Mouse (Mus musculus) embryo, embryonic 9.5 days (tissue): ENCODE data around the gene Arhgef12.
A peak's percentile ranks its signal among the peaks of the same experiment; 100 is the strongest.
"Not testable (repeated sequence)": the region's sequence is repeated elsewhere in the genome, so short reads cannot be mapped to it uniquely, and the experiment has no call there.

ENCODE experiments used
- DNase-seq: peaks from one replicate; pipeline ENCODE4 v3.0.0-alpha.2; 2017; ENCODE audit errors: extremely low spot score

The Arhgef12 gene

DNA sequence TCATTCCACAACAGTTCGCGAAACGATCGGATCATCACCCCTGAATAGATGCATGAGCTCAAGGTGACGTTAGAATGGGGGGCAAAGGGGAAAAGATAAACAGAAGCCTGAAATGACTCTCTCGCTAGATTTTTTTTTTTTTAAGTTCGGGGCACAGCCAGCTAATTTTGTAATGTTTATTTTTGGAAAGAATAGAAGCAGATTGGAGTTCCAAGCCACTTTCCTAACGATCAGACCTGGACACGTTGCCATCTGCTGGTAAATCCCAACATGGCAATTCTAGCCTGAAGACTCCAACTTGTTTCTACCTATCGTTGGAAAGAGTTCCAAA, at the start of gene Arhgef12:
Gene Arhgef12, minus strand, starts transcription at position 53 of the 331 bp plus-strand sequence.
- DNase-seq = peak; percentile 39

DNA sequence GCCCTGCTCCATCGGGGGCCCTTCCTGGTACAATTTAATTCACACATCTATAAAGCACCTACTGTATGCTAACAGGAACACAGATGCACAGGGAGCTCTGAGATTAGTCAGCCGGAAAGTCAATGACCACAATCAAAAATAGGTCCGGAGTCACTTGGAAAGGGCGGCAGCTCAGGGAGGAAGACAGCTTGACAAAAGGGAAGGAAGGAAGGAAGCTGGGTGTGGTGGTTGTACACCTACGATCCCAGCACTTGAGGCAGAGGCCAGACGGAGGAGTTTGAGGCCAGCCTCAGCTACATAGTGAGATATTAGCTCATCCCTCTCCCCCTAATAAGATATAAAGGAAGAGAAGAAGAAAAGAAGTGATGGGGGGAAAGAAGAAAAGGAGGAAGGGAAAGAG, 48.9 kb upstream of the Arhgef12 start:
- no peak for DNase-seq

DNA sequence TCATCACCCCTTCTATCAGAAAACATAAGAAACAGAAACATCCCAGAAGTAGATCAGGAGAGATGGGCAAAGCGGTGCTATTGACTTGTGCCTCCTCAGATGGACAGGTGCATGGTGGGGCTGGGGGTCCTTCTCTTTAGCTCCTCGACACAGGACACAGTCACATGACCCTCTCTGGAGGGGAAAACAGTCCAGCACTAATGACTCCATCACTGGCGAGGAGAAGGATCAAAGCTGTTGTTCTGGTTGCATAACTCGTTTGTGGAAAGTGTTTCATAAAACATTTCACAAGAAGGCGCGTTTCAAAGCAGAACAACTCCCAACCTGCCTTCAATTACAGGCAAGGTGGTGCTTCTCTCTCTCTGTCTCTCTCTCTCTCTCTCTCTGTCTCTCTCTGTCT, 44.7 kb upstream of the Arhgef12 start:
- DNase-seq = no peak

DNA sequence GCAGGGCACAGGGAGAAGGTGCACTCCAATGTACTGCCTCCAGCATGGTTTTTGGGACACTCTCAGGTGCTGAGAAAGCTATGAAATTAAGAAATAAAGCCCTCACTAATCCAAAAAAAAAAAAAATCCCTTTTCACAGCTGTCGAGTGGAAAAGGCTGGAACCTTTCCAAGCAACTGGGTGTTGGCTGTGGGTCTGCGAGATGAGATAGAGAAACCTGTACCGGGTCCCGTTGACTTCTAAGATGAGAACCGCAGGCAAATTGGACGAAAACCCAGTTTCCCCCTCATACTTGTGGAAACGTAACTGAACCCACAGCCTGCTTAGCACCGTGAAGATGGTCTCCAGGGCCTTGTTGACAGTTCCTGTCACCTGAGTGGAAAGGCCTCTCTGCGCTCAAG, 43.9 kb upstream of the Arhgef12 start:
- no peak for DNase-seq

DNA sequence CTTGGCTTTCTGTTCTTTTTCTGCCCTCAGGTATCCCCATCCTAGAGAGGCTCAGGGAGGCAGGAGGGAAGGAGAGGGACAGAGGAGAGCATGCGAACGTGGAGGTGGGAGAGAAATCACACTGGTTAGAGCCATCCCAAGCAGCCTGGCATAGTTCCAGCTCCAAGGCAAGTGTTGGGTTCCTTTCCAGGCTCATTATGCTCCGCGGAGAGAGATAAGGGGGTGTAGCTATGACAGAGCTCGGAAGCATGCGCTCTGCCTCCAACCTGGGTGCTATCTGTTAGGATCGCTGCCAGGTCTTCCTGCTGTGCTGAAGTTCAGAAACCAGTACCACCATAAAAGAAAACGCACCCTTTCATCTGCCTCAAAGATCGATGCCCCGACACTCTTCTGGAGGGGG, 43.0 kb upstream of the Arhgef12 start:
- no peak for DNase-seq

DNA sequence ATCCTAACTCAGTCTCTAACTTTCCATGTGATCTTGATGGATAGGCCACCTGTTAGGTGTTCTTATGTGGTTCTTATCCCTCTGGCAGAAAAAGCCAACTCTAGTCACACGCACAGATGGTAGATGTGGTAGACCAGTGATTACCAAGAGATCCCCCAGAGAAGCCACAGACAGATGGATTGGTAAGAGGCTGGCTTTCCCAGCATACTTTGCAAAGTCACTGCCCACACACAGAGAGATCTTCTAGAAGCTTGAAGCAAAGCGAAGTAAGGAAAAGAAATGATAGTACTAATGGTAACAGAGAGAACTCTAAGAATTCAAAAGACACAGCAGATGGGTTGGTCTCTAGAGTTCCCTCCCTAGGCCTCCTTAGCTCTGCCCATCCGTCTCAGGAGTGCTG, 42.5 kb upstream of the Arhgef12 start:
- no peak for DNase-seq

DNA sequence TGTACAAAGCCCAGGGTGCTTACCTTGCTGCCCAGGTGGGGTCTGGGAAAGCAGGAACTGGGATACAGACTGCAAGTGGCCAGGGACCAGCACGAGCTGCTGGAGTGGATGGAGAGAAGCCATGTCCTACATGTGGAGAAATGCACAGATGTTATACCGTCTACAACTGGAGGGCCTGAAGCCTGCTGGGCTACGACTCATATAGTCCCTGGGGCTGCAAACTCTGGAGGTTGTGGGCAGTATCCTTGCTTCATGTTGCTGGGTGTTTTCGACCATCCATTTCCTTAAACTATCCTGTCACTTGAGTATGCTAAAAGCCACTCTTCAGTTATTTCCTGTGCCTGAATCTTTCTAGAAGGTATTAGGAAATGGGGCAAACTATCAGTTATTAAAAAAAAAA, 38.2 kb upstream of the Arhgef12 start:
- DNase-seq = no peak

DNA sequence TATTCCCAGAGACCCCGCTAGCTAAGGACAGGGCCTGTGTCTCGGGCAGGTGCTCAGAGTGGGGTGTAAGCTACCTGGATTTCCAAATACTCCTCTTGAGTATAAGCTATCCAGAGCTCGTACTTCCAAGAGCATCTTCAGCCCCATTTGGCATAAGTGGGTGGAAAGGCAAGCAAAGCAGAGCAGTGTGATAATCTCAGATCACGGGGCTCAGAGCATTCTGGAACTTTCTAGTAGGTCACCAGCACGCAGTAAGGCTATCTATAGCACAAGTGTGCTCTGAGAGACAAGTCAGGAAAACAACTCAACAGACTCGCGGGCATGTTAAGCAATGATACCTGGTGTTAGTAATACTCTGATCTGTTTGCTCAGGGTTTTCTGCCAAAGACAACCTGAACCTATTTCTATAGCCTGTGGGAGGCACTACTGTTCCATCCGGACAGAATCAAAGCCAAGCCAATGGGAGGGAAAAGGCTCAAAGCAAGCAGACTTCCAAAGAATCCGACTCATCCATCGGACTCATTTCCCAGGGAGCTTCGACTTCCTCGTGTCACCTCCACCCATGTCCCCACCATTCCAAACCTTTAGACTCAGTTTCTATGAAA, 37.3 kb upstream of the Arhgef12 start:
- DNase-seq = no peak

DNA sequence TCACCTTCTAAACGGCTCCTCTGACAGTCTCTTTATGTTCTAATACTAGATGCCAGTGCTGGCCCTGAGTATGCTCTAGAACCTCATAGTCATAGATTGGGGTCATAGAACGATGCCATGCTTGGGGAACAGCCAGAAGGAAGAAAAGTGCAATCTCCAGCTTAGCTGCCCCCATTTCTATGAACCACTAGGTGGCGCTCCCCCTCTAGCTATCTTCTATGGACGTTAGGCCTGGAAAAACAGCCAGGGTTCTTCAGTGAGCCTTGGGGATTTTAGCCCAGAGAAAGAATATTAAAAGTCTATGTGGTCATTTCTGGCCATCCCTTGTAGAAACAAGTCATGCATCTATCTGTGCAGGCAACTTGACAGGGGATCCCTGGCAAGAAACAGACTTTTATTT, 34.8 kb upstream of the Arhgef12 start:
- DNase-seq = peak; percentile 67

DNA sequence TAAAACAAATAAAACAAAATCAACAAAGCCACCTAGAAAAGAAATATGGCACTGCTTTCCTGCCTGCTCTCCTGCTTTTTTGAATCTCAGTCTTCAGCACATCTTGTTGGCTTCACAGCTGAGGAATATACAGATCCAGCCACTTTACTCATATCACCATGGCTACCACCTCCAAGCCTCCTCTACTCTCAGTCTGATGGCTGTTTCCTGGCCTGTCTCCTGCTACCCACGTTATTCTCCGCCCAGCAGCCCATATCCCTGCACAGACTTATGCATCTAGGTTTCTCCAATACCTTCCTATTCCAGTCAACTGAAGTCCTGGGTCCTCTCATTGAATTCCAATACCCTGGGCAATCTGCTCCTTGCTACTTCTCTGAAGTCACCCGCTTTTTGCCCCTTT, 26.5 kb upstream of the Arhgef12 start:
- no peak for DNase-seq

DNA sequence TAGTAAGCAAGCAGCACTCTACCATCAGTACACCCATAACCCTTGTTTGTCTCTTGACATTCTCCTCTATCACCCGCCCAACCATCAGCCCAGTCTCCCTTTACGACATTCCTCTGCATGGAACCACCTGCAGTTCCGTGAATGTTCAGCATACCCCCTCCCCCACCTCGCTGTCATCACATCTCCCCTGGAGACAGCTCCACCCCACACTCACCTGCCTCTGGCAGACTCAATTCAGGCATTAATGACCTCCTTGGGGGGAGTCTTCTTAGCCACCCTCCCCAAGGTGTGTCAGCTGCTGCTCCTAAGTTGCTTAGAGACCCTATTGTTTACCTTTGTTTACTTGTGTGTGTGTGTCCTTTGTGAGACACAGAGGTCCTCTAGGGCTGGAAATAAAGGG, 25.3 kb upstream of the Arhgef12 start:
- no peak for DNase-seq

DNA sequence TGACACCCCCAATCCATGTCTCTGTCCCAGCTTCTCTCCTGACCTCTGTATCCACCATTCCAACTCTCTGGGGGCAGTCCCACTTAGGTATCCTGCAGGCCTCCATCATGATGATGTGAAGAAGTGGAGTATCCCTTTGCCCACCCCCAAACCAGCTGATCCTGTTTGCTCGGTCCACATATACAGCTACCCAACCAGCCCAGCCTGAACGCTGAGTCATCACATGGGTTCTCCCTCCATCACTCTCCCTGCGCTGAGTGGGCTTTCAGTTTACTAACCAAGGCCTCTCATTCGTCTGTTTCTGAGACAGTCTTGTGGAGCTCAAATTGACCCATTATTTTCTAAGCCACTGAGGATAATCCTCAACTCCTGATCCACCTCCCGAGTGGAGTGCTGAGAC, 24.9 kb upstream of the Arhgef12 start:
- no peak for DNase-seq

DNA sequence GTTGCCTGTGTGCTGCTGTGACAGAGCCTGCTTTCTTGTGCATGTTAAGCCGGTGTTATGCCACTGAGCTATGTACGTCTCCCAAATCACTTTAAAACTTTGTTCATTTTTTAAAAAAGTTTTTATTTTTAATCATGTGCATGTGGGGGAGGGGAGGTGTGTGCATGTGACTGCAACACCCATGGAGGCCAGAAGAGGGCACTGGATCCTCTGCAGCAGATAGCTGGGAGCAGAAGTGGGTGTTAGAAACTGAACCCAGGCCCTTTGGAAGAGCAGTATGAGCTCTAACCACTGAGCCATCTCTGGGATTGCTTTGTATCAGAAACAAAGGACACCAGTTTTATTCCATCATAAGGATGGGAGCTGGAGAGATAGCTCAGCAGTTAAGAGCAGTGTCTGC, 23.6 kb upstream of the Arhgef12 start:
- DNase-seq = no peak

DNA sequence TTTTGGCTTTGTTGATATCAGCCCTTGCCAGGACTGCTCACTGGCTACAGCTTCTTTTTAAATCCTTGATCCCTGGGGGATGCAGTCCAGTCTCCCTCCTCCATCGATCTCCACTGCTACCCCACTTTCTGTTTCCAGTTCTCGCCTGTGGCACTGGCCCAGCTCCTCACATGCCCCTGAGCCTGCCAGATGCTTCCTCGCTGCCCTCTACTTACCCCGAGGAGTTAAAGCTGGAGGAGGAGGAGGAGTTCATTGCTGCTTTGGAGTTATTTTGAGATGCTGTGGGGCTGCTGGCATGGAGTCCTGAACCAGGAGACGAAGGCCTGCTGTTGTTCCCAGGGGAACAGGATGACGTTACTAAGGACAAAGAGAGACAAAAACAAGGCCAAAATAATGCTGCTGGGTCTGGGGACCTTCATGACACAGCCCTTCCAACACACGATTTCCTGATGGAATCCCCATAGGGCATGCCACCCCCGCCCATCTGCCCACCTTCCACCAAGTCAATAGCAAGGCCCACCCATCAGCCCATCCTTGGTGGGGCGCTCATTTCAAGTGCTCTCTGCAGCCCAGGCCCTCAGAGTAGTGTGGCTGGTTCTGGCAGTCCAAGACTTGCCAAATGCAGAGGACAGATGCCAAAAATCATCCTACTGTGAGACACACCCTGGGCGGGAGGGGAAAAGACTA, 20.2 kb upstream of the Arhgef12 start:
- no peak for DNase-seq

DNA sequence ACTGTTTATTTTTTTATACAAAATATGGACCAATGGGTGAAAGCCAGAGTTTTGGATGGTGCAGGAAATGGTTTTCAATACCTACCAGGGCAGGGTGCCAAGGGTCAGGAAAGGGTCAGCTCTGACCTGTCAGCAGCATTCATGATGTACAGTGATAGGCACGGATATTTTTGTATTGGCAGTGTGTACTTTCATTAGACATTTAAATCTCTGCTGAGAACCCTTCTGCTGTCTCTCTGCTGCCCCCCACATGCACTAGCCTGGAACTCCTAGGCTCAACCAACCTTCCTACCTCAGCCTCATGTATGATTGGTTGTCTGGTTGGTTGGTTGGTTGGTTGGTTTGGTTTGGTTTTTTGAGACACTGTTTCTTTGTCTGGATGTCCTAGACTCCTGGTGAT, 15.3 kb upstream of the Arhgef12 start:
- no peak for DNase-seq

DNA sequence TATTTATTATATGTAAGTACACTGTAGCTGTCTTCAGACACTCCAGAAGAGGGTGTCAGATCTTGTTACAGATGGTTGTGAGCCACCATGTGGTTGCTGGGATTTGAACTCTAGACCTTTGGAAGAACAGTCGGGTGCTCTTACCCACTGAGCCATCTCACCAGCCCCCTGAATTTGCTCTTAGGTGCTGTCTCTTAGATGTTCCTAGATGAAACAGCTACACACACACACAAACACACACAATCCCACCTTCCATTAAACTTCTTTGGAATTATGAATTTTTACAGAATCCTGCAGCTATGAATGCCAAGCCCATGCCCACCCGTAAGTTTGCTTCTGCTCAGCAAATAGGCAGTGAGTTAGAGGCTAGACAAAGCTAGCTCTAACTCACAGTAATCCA, 14.9 kb upstream of the Arhgef12 start:
- not testable (repeated sequence) for DNase-seq

DNA sequence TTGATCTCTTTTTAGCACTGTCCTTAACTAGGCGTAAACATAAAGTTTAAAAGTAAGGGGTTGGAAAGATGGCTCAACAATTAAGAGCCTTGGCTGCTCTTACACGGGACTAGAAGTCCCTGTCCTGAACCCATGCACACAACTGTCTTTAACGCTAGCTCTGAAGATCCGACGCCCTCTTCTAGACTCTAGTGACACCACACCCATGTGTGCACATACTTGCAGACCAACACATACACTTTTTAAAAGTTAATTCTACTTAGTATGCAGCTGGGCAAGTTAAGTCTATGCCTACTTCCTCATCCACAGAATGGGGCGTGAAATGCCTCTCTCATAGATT, 9.9 kb upstream of the Arhgef12 start:
- DNase-seq = no peak

DNA sequence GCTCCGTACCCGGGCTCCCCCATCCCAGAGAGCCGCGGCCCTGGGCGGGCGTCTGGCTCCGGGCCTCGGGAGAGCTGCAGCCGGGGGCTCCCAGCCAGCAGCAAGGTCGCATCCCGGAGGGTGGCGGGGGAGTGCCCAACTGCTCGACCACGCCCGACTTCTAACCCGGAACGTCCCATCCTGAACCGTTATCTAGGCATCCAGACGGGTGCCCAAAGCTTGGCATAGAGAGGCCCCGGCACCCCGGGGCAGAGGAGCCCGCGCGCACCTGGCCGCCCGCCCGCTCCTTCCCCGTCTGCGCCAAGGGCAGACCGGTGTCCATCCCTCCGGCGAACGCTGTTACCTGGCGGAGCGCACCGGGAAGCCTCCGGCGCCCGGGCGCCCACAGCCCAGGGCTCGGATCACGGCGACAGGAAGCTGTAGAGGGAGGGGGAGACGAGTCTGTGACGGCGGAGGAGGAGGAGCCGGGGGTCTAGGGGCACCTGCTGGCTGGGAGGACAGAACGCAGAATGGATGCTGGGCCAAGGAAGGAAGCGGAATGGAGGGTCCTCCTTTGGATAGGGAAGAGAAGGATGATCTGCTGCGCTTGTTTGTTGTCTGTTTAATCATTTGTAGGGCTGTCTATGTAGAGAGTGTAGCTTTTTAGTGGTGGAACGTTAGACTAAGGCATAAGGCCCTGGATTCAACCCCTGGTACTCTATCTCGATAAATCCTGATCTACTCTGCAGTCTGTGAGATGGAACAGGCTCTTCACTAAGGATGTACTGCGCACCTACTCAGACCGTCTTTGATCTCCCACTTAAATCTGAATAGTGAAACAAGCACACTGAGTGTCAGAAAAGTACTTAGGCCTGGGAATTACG, 9.3 kb upstream of the Arhgef12 start, which contains the start of gene Tmem136:
Gene Tmem136, minus strand, starts transcription at position 437 of the 863 bp plus-strand sequence.
- DNase-seq = peak; percentile 81

DNA sequence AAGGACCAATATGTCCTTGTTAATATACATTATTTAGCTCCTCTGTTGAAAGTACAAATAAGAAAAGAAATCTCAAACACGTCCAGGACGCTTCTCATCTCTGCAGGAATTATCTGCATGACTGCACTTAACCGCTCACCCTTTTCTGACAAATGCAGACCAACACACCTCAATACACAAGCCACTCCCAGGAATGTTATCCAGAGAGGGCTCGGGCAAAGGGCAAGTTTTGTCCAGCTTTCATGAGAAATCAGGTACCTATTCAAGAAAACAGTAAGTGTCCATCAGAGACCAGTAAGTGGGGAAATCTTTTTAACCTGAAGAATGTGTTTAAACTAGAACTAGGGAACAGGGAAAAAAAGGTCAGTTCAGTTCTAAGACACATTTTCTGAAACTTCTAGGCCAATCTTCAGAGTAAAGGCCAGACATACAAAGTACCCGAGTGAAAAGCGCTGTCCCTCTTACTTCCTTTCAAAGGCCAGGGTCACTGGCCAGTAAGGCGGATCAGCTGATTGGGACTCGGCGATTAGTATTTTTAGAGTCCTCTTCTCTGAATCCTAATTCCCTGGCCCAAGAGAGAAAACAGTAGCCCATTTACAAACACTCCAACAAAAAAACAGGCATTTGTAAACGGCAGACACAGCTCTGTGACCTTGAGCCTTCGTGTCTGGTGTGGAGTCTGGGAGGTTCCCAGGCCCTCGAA, 8.5 kb upstream of the Arhgef12 start:
- DNase-seq = no peak

DNA sequence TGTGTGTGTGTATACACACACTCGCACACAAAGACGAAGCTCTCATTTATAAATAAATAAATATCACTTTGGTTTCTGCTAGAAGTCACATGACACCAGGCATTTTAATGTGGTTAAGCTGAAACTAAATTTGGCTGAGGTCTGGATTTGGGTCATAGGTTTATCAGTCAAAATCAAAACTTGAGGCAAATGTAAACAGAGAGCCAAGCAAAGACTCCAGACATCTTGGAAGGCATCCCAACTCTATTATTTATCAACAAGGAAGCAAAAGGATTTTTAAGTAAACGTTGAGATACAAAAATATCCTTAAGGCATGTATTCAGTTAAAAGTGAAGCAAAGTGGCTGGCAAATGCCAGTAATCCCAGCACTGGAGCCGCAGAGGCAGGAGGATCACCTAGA, 7.8 kb upstream of the Arhgef12 start:
- DNase-seq = no peak

DNA sequence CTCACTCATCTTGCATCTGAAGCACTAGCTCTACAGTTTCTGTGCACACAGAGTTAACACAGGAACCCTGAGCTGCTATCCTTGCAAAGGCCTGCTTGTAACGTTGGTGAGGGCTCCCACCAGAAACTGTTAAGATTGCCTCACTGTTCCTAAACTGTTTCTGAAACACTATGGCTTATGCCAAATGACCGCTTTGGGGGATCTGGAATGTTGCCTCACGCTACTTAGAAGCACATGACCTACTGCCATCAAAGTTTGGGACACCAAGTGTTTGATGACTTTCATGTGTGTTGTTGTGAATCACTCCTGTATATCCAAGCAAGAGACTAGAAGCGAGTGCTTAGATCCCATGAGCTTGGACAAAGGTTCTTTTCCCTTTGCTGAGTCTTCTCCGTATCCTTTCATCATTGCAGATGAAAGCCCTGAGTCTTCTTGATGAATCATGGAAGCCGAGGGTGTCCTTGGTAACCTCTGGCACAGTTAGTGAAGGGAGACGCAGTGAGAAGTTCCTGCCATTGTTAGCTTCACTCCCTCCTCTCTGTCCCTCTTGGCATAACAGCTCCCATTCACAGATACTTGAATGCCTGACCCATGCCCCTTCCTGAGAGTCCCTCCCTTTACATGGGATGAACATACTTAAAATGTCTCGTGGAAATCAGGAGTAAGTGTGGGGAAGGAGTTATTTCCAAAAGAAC, 3.4 kb upstream of the Arhgef12 start:
- no peak for DNase-seq

DNA sequence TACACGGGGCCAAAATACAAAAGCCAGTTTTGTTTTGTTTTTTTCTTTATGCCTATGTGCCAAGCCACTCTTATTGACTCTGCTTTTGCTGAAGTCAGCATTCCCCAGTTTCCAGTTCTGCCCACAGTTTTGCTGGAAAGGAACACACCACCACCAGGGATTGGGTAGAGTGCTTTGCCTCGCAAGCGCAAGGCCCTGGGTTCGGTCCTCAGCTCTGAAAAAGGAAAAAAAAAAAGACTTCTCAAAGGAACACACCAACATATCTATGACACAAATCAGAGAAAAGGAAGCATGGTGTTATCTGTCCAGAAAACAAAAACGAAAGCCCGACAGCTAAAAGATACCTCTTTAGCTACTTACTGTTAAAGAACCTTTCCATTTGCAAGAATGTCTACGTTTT, 2.1 kb upstream of the Arhgef12 start:
- DNase-seq = no peak
